Comparison of ENCODE assay signal across 25 mouse cellular contexts in genomic region chr13:98761771-98762170, GRCm38 (mm10).
"Had no signal": no experiment of that assay in that cellular context is flagged by ENCODE, and none has a peak within 500 bp of the region (broad histone marks: within the 10 kb centered on the region; RNA-seq: fewer than 3 reads in every experiment).

No protein-coding gene starts in this region.

- H3K27ac ChIP-seq: gastrocnemius, adult 2 months; heart, embryonic 10.5 days; hindbrain, embryonic 10.5 days; hindbrain, embryonic 12.5 days; hindbrain, embryonic 15.5 days; hindbrain, postnatal 0 days; kidney, embryonic 15.5 days; kidney, postnatal 0 days; limb, embryonic 10.5 days; limb, embryonic 12.5 days had no signal

- ATAC-seq: hindbrain, postnatal 0 days; intestine, embryonic 16.5 days had no signal

- H3K4me3 ChIP-seq: gastrocnemius, adult 2 months; heart, embryonic 10.5 days; heart, embryonic 12.5 days; hindbrain, embryonic 10.5 days; hindbrain, embryonic 12.5 days; hindbrain, embryonic 15.5 days; kidney, embryonic 15.5 days; limb, embryonic 10.5 days; limb, embryonic 12.5 days had no signal

- H3K4me2 ChIP-seq: heart, embryonic 12.5 days; hindbrain, embryonic 12.5 days; hindbrain, embryonic 15.5 days; kidney, embryonic 15.5 days; limb, embryonic 12.5 days had no signal

- H3K4me1 ChIP-seq: heart, embryonic 10.5 days; heart, embryonic 12.5 days; hindbrain, embryonic 10.5 days; hindbrain, embryonic 12.5 days; hindbrain, embryonic 15.5 days; kidney, embryonic 15.5 days; limb, embryonic 10.5 days; limb, embryonic 12.5 days had no signal

- H3K9ac ChIP-seq: heart, embryonic 12.5 days; hindbrain, embryonic 12.5 days; hindbrain, embryonic 15.5 days; kidney, embryonic 15.5 days; limb, embryonic 12.5 days had no signal

- H3K27me3 ChIP-seq: heart, embryonic 12.5 days; hindbrain, embryonic 12.5 days; hindbrain, embryonic 15.5 days; kidney, embryonic 15.5 days; limb, embryonic 12.5 days had no signal

- DNase-seq: gastrocnemius, adult 2 months; gastrocnemius, postnatal 10 days; gastrocnemius, postnatal 25 days; heart, adult 18-20 months; heart, postnatal 10 days; heart, postnatal 4 days; kidney, adult 11 months; kidney, adult 2 months; kidney, adult 9 months; kidney, postnatal 14 days; kidney, postnatal 36 days; layer of hippocampus, adult 9-11 months; layer of hippocampus, postnatal 36 days; liver had no signal

- H3K9me3 ChIP-seq: heart, embryonic 10.5 days; heart, embryonic 12.5 days; hindbrain, embryonic 10.5 days; hindbrain, embryonic 12.5 days; hindbrain, embryonic 15.5 days; kidney, embryonic 15.5 days; limb, embryonic 10.5 days; limb, embryonic 12.5 days had no signal
